Mouse (Mus musculus): ENCODE results near the gene Rbm20. TPM values are rescaled to one million over a fixed set of nuclear protein-coding genes. Genes with fewer than 3 reads are reported as not detected.

Rbm20 gene
- total RNA-seq, 2 experiments from 2014 or later = 4.0 to 5.8 TPM

GRCm38 (mm10) chr19:53788621-53789331 lies 111.7 kb downstream of the Rbm20 start:
- intact Hi-C loops (cut with DNase I) = no loop called here
- Histone ChIP-seq H3K27ac (no peak overlapping the region), H3K4me3 (no peak overlapping the region)
- no peak for DNase-seq (ENCODE audit: extremely low spot score in 1 of 2, low spot score in 2 of 2)
- TF ChIP-seq CTCF (IDR thresholded peaks at IDR 0.05) = no peak

- no peak for DNase-seq (ENCODE audit: extremely low spot score in 1 of 2, low spot score in 2 of 2)
- TF ChIP-seq CTCF (IDR thresholded peaks at IDR 0.05) = no peak
- intact Hi-C loops (cut with DNase I) = no loop called here
- H3K27ac ChIP-seq = no peak overlapping the region
- no peak overlapping the region for H3K4me3 ChIP-seq
Measured at GRCm38 (mm10) chr19:53789571-53789970, 112.5 kb downstream of the Rbm20 start.

- intact Hi-C loops (cut with DNase I) = no loop called here
- H3K27ac ChIP-seq = no peak overlapping the region
- TF ChIP-seq CTCF (IDR thresholded peaks at IDR 0.05) = no peak
- H3K4me3 ChIP-seq = no peak overlapping the region
- DNase-seq (ENCODE audit: extremely low spot score in 1 of 2, low spot score in 2 of 2) = no peak
Measured at GRCm38 (mm10) chr19:53791751-53792720, 114.9 kb downstream of the Rbm20 start.

GRCm38 (mm10) chr19:53792976-53793897 lies 116.1 kb downstream of the Rbm20 start:
- no peak overlapping the region for H3K27ac ChIP-seq
- DNase-seq (ENCODE audit: extremely low spot score in 1 of 2, low spot score in 2 of 2) = no peak
- H3K4me3 ChIP-seq = no peak overlapping the region
- TF ChIP-seq CTCF (IDR thresholded peaks at IDR 0.05) = no peak
- intact Hi-C loops (cut with DNase I) = no loop called here

GRCm38 (mm10) chr19:53793994-53794890 lies 117.1 kb downstream of the Rbm20 start:
- H3K4me3 ChIP-seq = no peak overlapping the region
- intact Hi-C loops (cut with DNase I) = no loop called here
- DNase-seq (ENCODE audit: extremely low spot score in 1 of 2, low spot score in 2 of 2) = no peak
- no peak for TF ChIP-seq CTCF (IDR thresholded peaks at IDR 0.05)
- H3K27ac ChIP-seq = no peak overlapping the region

- no peak for DNase-seq (ENCODE audit: extremely low spot score in 1 of 2, low spot score in 2 of 2)
- Histone ChIP-seq H3K27ac (no peak overlapping the region), H3K4me3 (no peak overlapping the region)
- intact Hi-C loops (cut with DNase I) = no loop called here
- TF ChIP-seq CTCF (IDR thresholded peaks at IDR 0.05) = no peak
Measured at GRCm38 (mm10) chr19:53794996-53795395, 117.9 kb downstream of the Rbm20 start.

GRCm38 (mm10) chr19:53796020-53796419 lies 118.9 kb downstream of the Rbm20 start:
- TF ChIP-seq CTCF (IDR thresholded peaks at IDR 0.05) = no peak
- intact Hi-C loops (cut with DNase I) = no loop called here
- no peak for DNase-seq (ENCODE audit: extremely low spot score in 1 of 2, low spot score in 2 of 2)
- no peak overlapping the region for H3K4me3 ChIP-seq
- H3K27ac ChIP-seq = no peak overlapping the region

- TF ChIP-seq CTCF (IDR thresholded peaks at IDR 0.05) = no peak
- DNase-seq (ENCODE audit: extremely low spot score in 1 of 2, low spot score in 2 of 2) = no peak
- intact Hi-C loops (cut with DNase I) = no loop called here
- Histone ChIP-seq H3K27ac (no peak overlapping the region), H3K4me3 (no peak overlapping the region)
Measured at GRCm38 (mm10) chr19:53797770-53798169, 120.7 kb downstream of the Rbm20 start.

GRCm38 (mm10) chr19:53799885-53800284 lies 122.8 kb downstream of the Rbm20 start:
- no peak for TF ChIP-seq CTCF (IDR thresholded peaks at IDR 0.05)
- no peak for DNase-seq (ENCODE audit: extremely low spot score in 1 of 2, low spot score in 2 of 2)
- no peak overlapping the region for H3K27ac ChIP-seq
- H3K4me3 ChIP-seq = no peak overlapping the region
- intact Hi-C loops (cut with DNase I) = no loop called here

GRCm38 (mm10) chr19:53800365-53800999 lies 123.4 kb downstream of the Rbm20 start:
- no peak overlapping the region for H3K4me3 ChIP-seq
- intact Hi-C loops (cut with DNase I) = no loop called here
- DNase-seq (ENCODE audit: extremely low spot score in 1 of 2, low spot score in 2 of 2) = peak in 1 of 2 experiments; percentile 25
- no peak overlapping the region for H3K27ac ChIP-seq
- no peak for TF ChIP-seq CTCF (IDR thresholded peaks at IDR 0.05)
